Comparison of ENCODE assay signal across 24 mouse cellular contexts in genomic region chr13:95307100-95307655, GRCm38 (mm10). TPM values are rescaled to one million over a fixed set of nuclear protein-coding genes. Genes with fewer than 3 reads are reported as not detected.
DNase-seq lines count a peak whose midpoint lies in the region; ATAC-seq and TF ChIP-seq lines count a peak whose summit lies in the region.
"Had no signal": no experiment of that assay in that cellular context is flagged by ENCODE, and none has a peak within 500 bp of the region (broad histone marks: within the 10 kb centered on the region; RNA-seq: fewer than 3 reads in every experiment).

No protein-coding gene starts in this region.

- 0 out of 2 replicates have a peak, but pooled peaks have one; percentile 7 for TF ChIP-seq CTCF in lung, postnatal 0 days (IDR thresholded peaks at IDR 0.05)

- no peaks in the 10 kb centered on the region for H3K36me3 ChIP-seq in heart, embryonic 13.5 days
- no peaks in the 10 kb centered on the region for H3K36me3 ChIP-seq in kidney, embryonic 16.5 days (ENCODE audit: insufficient read depth, low read length)
- H3K36me3 ChIP-seq in lung, postnatal 0 days (ENCODE audit: insufficient read depth, low read length) = no peaks in the 10 kb centered on the region
- H3K36me3 ChIP-seq in liver, embryonic 16.5 days (ENCODE audit: control insufficient read depth, insufficient read depth) = no peaks in the 10 kb centered on the region
- H3K36me3 ChIP-seq: embryonic facial prominence, embryonic 15.5 days; G1E; heart, embryonic 15.5 days; neural tube, embryonic 12.5 days had no signal

- ATAC-seq in heart, embryonic 13.5 days (ENCODE audit: extremely low read depth, insufficient number of reproducible peaks, low FRiP score, low TSS enrichment) = no peak
- peak; percentile 41; the same call in 1 of the 2 replicates for ATAC-seq in kidney, embryonic 16.5 days (ENCODE audit: low FRiP score, low TSS enrichment)
- ATAC-seq in lung, postnatal 0 days = no peak
- no peak for ATAC-seq in liver, embryonic 16.5 days (ENCODE audit: low read depth)
- no peak for ATAC-seq in activated CD4-positive, CD25-positive, alpha-beta regulatory T cell, adult 4 months
- ATAC-seq: forebrain, postnatal 0 days; hindbrain, embryonic 16.5 days had no signal

- TF ChIP-seq EP300 in lung, postnatal 0 days (IDR thresholded peaks at IDR 0.05) = no peak

- no peak overlapping the region for H3K27ac ChIP-seq in heart, embryonic 13.5 days (replicated peaks)
- peak overlapping the region; percentile 82 for H3K27ac ChIP-seq in kidney, embryonic 16.5 days (ENCODE audit: low read length)
- no peak overlapping the region for H3K27ac ChIP-seq in lung, postnatal 0 days (ENCODE audit: low read length)
- no peak overlapping the region for H3K27ac ChIP-seq in liver, embryonic 16.5 days (ENCODE audit: low read length)
- H3K27ac ChIP-seq: embryonic facial prominence, embryonic 15.5 days; gastrocnemius, adult 2 months; heart, embryonic 15.5 days; neural tube, embryonic 12.5 days had no signal

- H3K27me3 ChIP-seq in heart, embryonic 13.5 days (replicated peaks) = no peaks in the 10 kb centered on the region
- no peaks in the 10 kb centered on the region for H3K27me3 ChIP-seq in kidney, embryonic 16.5 days (ENCODE audit: insufficient read depth, low read length)
- no peaks in the 10 kb centered on the region for H3K27me3 ChIP-seq in lung, postnatal 0 days (replicated peaks; ENCODE audit: insufficient read depth, low read length)
- H3K27me3 ChIP-seq in liver, embryonic 16.5 days (ENCODE audit: control insufficient read depth, insufficient read depth, low read depth, low read length) = no peaks in the 10 kb centered on the region
- H3K27me3 ChIP-seq: embryonic facial prominence, embryonic 15.5 days; heart, embryonic 15.5 days; neural tube, embryonic 12.5 days had no signal

- no peak overlapping the region for H3K4me3 ChIP-seq in heart, embryonic 13.5 days
- no peak overlapping the region for H3K4me3 ChIP-seq in kidney, embryonic 16.5 days (ENCODE audit: low read length)
- no peak overlapping the region for H3K4me3 ChIP-seq in lung, postnatal 0 days (ENCODE audit: low read depth, low read length)
- no peak overlapping the region for H3K4me3 ChIP-seq in liver, embryonic 16.5 days (ENCODE audit: low read depth, low read length)
- H3K4me3 ChIP-seq: embryonic facial prominence, embryonic 15.5 days; gastrocnemius, adult 2 months; heart, embryonic 15.5 days; neural tube, embryonic 12.5 days had no signal

- DNase-seq in heart, adult 8-10 months (ENCODE audit: low spot score) = no peak
- no peak for DNase-seq in kidney, postnatal 36 days
- DNase-seq in lung, postnatal 0 days (ENCODE audit: low spot score) = no peak
- no peak for DNase-seq in lung, postnatal 25 days (ENCODE audit: low spot score)
- DNase-seq: adrenal gland, postnatal 36 days; cerebellum, adult 11-12 months; cerebellum, postnatal 14 days; forebrain, postnatal 0 days; gastrocnemius, adult 2 months; heart, adult 11 months; layer of hippocampus, adult 9-11 months; lung, postnatal 36 days; right cerebral cortex, adult 18-20 months; thymus, postnatal 14 days had no signal

- 56% methylated on average over 8 of the region's 8 CpGs for WGBS in heart, embryonic 13.5 days
- WGBS in kidney, embryonic 16.5 days = 45% methylated on average over 8 of the region's 8 CpGs
- WGBS in lung, postnatal 0 days = 54% methylated on average over 8 of the region's 8 CpGs
- 66% methylated on average over 8 of the region's 8 CpGs for WGBS in liver, embryonic 16.5 days (ENCODE audit: insufficient replicate concordance)

- H3K4me1 ChIP-seq in heart, embryonic 13.5 days = peaks cover 8% of the 10 kb centered on the region
- H3K4me1 ChIP-seq in kidney, embryonic 16.5 days (ENCODE audit: insufficient read depth, low read length) = peaks cover 13% of the 10 kb centered on the region
- no peaks in the 10 kb centered on the region for H3K4me1 ChIP-seq in lung, postnatal 0 days (ENCODE audit: insufficient read depth, low read depth, low read length)
- H3K4me1 ChIP-seq in liver, embryonic 16.5 days (ENCODE audit: control insufficient read depth, low read depth, low read length) = no peaks in the 10 kb centered on the region
- H3K4me1 ChIP-seq: embryonic facial prominence, embryonic 15.5 days; neural tube, embryonic 12.5 days had no signal

- H3K9ac ChIP-seq in heart, embryonic 13.5 days = 0 out of 2 replicates have a peak overlapping the region, but pooled peaks have one; percentile 3
- H3K9ac ChIP-seq in kidney, embryonic 16.5 days (replicated peaks; ENCODE audit: low read length) = no peak overlapping the region; the same call in 1 of the 2 replicates
- no peak overlapping the region for H3K9ac ChIP-seq in lung, postnatal 0 days (replicated peaks; ENCODE audit: low read depth)
- H3K9ac ChIP-seq in liver, embryonic 16.5 days (ENCODE audit: low read depth, low read length) = no peak overlapping the region
- H3K9ac ChIP-seq: embryonic facial prominence, embryonic 15.5 days; forebrain, postnatal 0 days; heart, embryonic 15.5 days; neural tube, embryonic 12.5 days had no signal

- no peak overlapping the region for H3K4me2 ChIP-seq in heart, embryonic 13.5 days
- H3K4me2 ChIP-seq in kidney, embryonic 16.5 days (replicated peaks; ENCODE audit: low read depth, low read length) = 0 out of 2 replicates have a peak overlapping the region, but pooled peaks have one; percentile 23
- no peak overlapping the region for H3K4me2 ChIP-seq in lung, postnatal 0 days (replicated peaks; ENCODE audit: low read depth, low read length)
- H3K4me2 ChIP-seq in liver, embryonic 16.5 days (ENCODE audit: low read depth, low read length) = peak overlapping the region; percentile 31
- H3K4me2 ChIP-seq: embryonic facial prominence, embryonic 15.5 days; heart, embryonic 15.5 days; neural tube, embryonic 12.5 days had no signal

- H3K9me3 ChIP-seq in heart, embryonic 13.5 days = no peaks in the 10 kb centered on the region
- H3K9me3 ChIP-seq in kidney, embryonic 16.5 days (ENCODE audit: low read length) = peaks cover 3% of the 10 kb centered on the region; the same call in 1 of the 2 replicates
- H3K9me3 ChIP-seq in lung, postnatal 0 days (ENCODE audit: low read length) = no peaks in the 10 kb centered on the region
- no peaks in the 10 kb centered on the region for H3K9me3 ChIP-seq in liver, embryonic 16.5 days (replicated peaks; ENCODE audit: control insufficient read depth, low read length)
- H3K9me3 ChIP-seq: embryonic facial prominence, embryonic 15.5 days; G1E; heart, embryonic 15.5 days; neural tube, embryonic 12.5 days had no signal

RNA-seq across cellular contexts. Expression of gene Zbed3, which starts 16.2 kb away (rescaled TPM):
- polyA plus RNA-seq in heart, embryonic 13.5 days (2015; fragmentation: Nextera tagmentation; extraction: Ambion mirVana) = 53.4 and 55.7 TPM in 2 replicates
- total RNA-seq in heart, adult 8-10 months (2022) = 10 to 100 TPM; 11.7 to 16.0 (median 14.4) TPM
- polyA plus RNA-seq in kidney, embryonic 16.5 days (2015; fragmentation: Nextera tagmentation; extraction: Ambion mirVana) = 77.8 and 85.6 TPM in 2 replicates
- polyA plus RNA-seq in lung, postnatal 0 days (2015; fragmentation: Nextera tagmentation; extraction: Ambion mirVana) = 26.1 and 27.2 TPM in 2 replicates
- 4.9 and 5.2 TPM in 2 replicates for polyA plus RNA-seq in liver, embryonic 16.5 days (2015; fragmentation: Nextera tagmentation; extraction: Ambion mirVana)
- polyA plus RNA-seq in activated CD4-positive, CD25-positive, alpha-beta regulatory T cell, adult 4 months (2017; shearing (Covaris generic)) = 1 to 10 TPM; 1.5 to 1.9 TPM
- polyA plus RNA-seq: G1E had no signal

RNA-seq across cellular contexts. Expression of gene Pde8b, which starts 57.0 kb away (rescaled TPM):
- polyA plus RNA-seq in heart, embryonic 13.5 days (2015; fragmentation: Nextera tagmentation; extraction: Ambion mirVana) = 0.55 and 0.79 TPM in 2 replicates
- total RNA-seq in heart, adult 8-10 months (2022) = 1 to 10 TPM; 2.5 to 5.2 (median 3.2) TPM
- polyA plus RNA-seq in kidney, embryonic 16.5 days (2015; fragmentation: Nextera tagmentation; extraction: Ambion mirVana) = 12.4 and 14.4 TPM in 2 replicates
- polyA plus RNA-seq in lung, postnatal 0 days (2015; fragmentation: Nextera tagmentation; extraction: Ambion mirVana) = 18.1 and 19.3 TPM in 2 replicates
- 0.40 and 0.69 TPM in 2 replicates for polyA plus RNA-seq in liver, embryonic 16.5 days (2015; fragmentation: Nextera tagmentation; extraction: Ambion mirVana)
- polyA plus RNA-seq in activated CD4-positive, CD25-positive, alpha-beta regulatory T cell, adult 4 months (2017; shearing (Covaris generic)) = 1 to 10 TPM in 1 of 2 experiments, under 1 TPM in 1; 0.54 to 1.2 TPM
- total RNA-seq: hematopoietic stem cell, adult 5-6 weeks had no signal
- polyA plus RNA-seq: G1E had no signal

Comparison
In these comparisons a context has a peak if more than half of its experiments do, and no peak if none do; other contexts are left out.
1. H3K4me2 ChIP-seq: peak in kidney, embryonic 16.5 days (single experiment) and liver, embryonic 16.5 days (single experiment); none in heart, embryonic 13.5 days (single experiment) and lung, postnatal 0 days (single experiment).